19 mouse cellular contexts compared by ENCODE assay signal in genomic region chr13:101538110-101538509, GRCm38 (mm10).
DNase-seq lines count a peak whose midpoint lies in the region.
"Had no signal": no experiment of that assay in that cellular context is flagged by ENCODE, and none has a peak within 500 bp of the region (broad histone marks: within the 10 kb centered on the region; RNA-seq: fewer than 3 reads in every experiment).

No protein-coding gene starts in this region.

- 0% methylated on average over 1 of the region's 1 CpGs for WGBS in macrophage (ENCODE audit: missing documents)

- H3K36me3 ChIP-seq in macrophage (ENCODE audit: inconsistent target), result no peaks in the 10 kb centered on the region
- H3K36me3 ChIP-seq: embryonic facial prominence, embryonic 13.5 days; forebrain, embryonic 15.5 days; heart, embryonic 12.5 days; hindbrain, embryonic 15.5 days; kidney, embryonic 15.5 days; limb, embryonic 12.5 days; liver, embryonic 12.5 days; midbrain, embryonic 12.5 days had no signal

- H3K79me2 ChIP-seq in macrophage (ENCODE audit: inconsistent target), result no peaks in the 10 kb centered on the region

- DNase-seq in 416B (ENCODE audit: low read depth), result peak; percentile 43
- DNase-seq in T-cell, adult 2 months (ENCODE audit: low spot score), result peak; percentile 45
- DNase-seq in thymus, postnatal 10 days (ENCODE audit: low spot score in 2 of 2), result peak; percentile 50 to 60
- DNase-seq in lung, postnatal 4 days, result no peak
- DNase-seq in Muller cell, postnatal 12 days (ENCODE audit: inconsistent ontology term), result no peak
- no peak for DNase-seq in testis, postnatal 10 days (ENCODE audit: low spot score)
- DNase-seq: adrenal gland, postnatal 25 days; cerebellum, adult 8-10 months; heart, postnatal 14 days; lung, adult 2 months had no signal

- H3K27ac ChIP-seq in macrophage, result peak overlapping the region; percentile 21; the same call in 1 of the 2 replicates
- H3K27ac ChIP-seq: embryonic facial prominence, embryonic 13.5 days; forebrain, embryonic 15.5 days; hindbrain, embryonic 15.5 days; kidney, embryonic 15.5 days; limb, embryonic 12.5 days; midbrain, embryonic 12.5 days had no signal

- H3K4me3 ChIP-seq in macrophage (ENCODE audit: inconsistent target), result no peak overlapping the region
- H3K4me3 ChIP-seq: embryonic facial prominence, embryonic 13.5 days; forebrain, embryonic 15.5 days; heart, embryonic 12.5 days; hindbrain, embryonic 15.5 days; kidney, embryonic 15.5 days; limb, embryonic 12.5 days; liver, embryonic 12.5 days; midbrain, embryonic 12.5 days had no signal

Comparison
In these comparisons a context has a peak if more than half of its experiments do, and no peak if none do; other contexts are left out.
1. DNase-seq: peak in 416B (single experiment), T-cell, adult 2 months (single experiment) and thymus, postnatal 10 days (2 of 2); none in lung, postnatal 4 days (0 of 2), Muller cell, postnatal 12 days (single experiment) and testis, postnatal 10 days (single experiment).